Mouse (Mus musculus) adipocyte (in vitro differentiated cells): Measurements from ENCODE around the gene Hoxd8.

Experiments used
- DNase-seq: peaks from one replicate; pipeline ENCODE4 v3.0.0-alpha.2; 2016; ENCODE audit warnings: low spot score

The Hoxd8 gene

DNA sequence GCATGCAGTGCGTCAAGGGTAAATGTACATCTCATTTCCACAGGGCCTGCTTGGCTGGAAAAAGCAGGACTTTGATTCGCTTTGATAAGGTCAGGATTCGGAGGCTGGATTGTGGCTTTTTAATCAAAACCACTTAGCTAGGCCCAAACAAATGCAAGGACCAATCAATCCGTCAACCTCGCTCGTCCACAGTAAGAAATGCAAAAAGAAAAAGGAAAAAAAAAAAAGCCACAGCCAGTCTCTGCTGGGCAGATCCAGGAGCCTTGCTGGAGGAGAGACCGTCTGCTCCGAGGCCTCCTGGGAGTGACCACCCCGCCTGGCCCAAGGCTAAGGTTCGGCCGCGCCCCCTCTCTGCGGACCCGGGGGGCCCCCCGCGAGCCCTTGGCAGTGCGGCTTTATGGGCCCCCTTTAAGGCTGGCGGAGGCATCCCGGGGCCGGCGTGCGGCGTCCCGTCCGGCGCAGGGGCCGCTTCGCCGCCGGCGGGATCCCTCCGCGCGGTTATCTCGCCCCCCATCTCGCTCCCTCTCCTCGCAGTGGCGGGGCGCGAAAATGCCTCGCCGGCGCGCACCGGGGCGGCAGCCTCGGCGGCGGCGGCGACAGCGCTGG, at the start of gene Hoxd8:
TSS of gene Hoxd8 (plus strand) at position 223 of the 606 bp plus-strand sequence.
- peak; percentile 77 for DNase-seq

- no peak for DNase-seq
Observed at GRCm38 (mm10) chr2:74654743-74655419, 49.5 kb upstream of the Hoxd8 start.

DNA sequence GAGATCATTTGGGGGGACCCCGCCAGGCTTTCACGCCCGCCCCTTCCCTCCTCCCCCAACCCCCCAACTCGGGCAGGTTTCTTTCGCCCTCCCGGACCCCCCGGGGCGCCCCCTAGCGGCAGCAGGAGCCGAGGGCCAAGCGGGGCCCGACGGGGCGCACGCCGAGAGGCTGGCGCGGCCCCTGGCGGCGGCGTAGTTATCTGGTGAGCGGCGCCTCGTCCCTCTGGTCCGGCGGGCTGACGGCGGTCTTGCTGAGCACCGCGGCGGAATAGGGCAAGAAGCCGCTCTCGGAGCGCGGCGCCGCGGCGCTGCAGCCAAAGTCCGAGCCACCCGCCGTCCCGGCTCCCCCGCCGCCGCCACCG, 49.0 kb upstream of the Hoxd8 start:
- no peak for DNase-seq

DNA sequence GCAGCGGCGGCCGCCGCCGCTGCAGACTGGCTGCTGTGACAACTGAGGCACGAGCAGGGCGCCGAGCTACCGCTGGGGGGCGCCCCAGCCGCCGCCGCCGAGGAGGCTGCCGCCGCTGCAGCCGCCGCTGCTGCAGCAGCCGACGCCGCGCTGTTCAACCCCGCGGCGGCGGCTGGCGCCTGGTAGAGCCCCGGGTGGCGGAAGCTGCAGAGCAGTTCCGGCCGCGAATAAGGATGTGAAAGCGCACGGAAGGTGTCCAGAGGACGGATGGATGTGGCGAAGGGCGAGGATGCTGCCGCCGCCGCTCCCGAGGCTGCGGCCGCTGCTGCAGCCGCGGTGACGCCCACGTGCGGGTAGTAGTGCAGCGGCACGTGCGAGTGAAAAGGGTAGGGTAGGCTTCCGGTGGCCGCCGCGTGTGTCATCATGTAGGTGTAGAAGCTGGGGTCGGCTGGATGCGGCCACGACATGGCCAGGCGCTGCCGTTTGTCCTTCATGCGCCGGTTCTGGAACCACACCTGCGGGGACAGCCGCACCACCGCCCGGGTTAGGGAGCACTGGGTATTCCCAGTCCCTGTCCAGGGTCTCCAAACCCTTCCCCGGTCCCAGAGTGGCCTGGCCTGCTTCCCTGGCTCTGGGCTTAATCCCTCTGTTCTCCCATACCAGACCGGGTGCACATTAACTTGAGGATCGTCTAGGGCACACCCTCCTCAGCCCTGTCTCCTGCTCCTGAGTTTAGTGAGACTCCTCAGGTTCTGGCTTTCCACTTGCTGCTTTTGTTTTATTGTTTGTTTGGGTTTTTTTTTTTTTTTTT, 48.4 kb upstream of the Hoxd8 start:
- no peak for DNase-seq

DNA sequence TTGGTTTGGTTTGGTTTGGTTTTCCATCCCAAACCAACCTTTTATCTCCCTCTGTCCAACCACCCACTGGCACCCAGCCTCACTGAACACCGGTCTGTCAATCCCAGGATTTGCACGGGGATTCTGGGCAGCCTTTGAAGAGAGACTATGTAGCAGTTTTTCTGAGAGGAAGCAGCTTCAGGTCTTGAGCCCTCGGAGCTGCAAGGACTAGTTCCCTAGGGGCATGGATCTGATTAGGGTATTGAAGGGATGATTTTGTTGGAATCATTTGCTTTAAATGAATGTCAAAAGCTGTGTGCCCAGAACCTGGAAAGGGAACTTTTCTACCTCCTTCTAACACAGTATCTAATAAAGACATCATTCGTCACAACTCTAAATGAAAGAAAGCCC, 47.8 kb upstream of the Hoxd8 start:
- no peak for DNase-seq

GRCm38 (mm10) chr2:74657251-74658023, 47.0 kb upstream of the Hoxd8 start:
- DNase-seq, result no peak

- no peak for DNase-seq
Observed at GRCm38 (mm10) chr2:74658024-74658666, 46.3 kb upstream of the Hoxd8 start.

- no peak for DNase-seq
Observed at GRCm38 (mm10) chr2:74658667-74659371, 45.6 kb upstream of the Hoxd8 start.

DNA sequence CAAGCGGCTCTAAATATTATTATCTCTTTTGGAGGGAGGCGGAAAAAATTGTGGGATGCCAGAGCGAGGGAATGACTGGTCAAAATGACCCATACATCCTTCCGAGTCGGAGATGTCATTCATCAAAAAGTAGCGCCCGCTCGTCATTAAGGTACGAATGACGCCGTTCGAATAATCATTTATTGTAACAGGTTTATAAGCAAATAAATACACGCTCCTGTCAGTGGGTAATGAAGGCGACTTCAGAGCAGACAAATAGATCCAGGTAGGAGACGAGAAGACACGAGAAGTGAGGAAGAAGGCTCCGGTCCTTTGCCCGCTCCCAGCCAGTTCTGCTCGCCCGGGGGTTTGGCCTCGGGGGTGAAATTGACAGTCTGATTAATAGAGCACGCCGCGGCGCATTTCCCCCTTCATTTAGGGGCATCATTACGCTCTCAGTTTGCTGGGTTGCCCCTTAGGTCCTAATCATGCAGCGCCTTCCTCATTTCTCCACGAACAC, 44.9 kb upstream of the Hoxd8 start, which contains the start of gene Evx2:
TSS of gene Evx2 (minus strand) at position 51 of the 499 bp plus-strand sequence.
- no peak for DNase-seq

- DNase-seq, result no peak
Observed at GRCm38 (mm10) chr2:74660421-74661375, 43.7 kb upstream of the Hoxd8 start.

DNA sequence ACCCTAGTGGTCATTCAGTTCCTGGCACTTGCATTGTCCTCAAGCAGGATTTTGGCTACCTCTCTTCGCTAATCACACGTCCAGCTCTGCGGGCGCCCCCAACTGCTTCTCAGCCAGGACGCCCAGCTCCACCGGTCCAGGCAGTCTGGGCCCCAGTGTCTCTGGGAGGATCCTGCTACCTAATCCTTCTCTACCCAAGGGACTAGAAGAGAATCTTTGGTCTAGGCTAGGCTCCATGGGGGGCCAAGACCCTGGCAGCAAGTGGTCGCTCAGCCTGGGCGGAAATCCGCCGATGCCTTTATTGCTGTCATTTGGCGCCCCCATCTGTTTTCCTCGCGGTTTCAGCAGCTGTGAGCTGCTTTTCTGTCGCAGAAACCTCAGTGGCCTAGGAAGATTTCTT, 42.7 kb upstream of the Hoxd8 start:
- DNase-seq, result peak; percentile 26

DNA sequence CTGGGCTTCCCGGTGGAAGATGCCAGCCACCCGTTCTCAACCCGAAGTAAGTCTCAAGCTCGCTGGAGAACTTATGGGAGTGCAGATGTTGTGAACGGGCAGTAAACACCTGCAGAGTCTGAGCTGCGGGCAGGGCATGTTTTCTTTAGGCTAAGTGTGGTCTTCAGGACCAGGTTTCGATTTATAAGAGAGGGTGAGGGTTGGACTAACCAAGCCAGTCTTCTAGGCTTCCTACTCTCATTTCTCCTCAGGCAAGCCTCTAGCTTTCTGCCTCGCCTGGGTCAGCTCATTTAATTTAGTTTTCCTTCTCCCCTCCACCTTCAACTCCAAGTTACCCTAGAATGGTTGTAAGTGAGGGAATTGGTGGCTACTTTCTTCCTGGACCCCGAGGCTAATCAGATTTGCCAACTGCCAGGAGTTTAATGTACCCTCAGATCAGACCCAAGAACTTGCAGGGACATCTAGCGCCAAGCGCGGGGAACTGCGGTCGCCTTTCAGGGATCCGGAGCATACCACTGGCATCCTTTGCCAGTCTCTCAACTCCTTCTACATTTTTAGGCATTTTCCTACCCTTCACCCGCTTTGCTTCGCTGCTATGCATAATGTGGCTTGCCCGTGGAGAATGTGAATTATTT, 41.0 kb upstream of the Hoxd8 start:
- peak; percentile 65 for DNase-seq

GRCm38 (mm10) chr2:74666411-74666810, 38.0 kb upstream of the Hoxd8 start:
- DNase-seq, result no peak

GRCm38 (mm10) chr2:74667191-74667841, 37.1 kb upstream of the Hoxd8 start:
- no peak for DNase-seq

DNA sequence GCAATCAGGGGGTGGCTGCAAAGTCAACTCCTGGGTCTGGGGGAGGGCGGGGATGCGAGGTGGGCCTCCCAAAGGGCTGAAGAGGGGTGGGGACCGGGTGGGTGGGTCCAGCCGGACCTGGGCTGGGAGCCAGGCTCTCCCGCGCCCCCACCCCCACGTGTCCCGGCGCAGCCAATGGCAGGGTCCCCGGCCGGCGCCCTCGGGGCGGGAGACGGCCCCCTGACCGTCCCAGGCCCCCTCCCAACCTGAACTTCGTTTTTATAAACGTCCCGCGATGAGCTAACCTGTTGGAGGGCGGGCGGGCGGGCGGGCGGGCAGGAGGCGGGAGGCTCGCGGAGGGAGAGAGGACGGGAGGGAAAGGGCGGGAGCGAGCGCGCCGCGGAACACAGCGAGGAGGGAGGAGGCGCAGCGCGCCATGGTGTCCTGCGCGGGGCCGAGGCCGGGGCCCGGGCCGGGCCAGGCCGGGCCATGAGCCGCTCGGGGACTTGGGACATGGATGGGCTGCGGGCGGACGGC, 36.5 kb upstream of the Hoxd8 start, which contains the start of gene Hoxd13:
TSS of gene Hoxd13 (plus strand) at position 469 of the 516 bp plus-strand sequence.
- DNase-seq, result no peak

- no peak for DNase-seq
Observed at GRCm38 (mm10) chr2:74668370-74669229, 35.8 kb upstream of the Hoxd8 start.

GRCm38 (mm10) chr2:74669230-74669578, 35.2 kb upstream of the Hoxd8 start:
- no peak for DNase-seq
